7 mouse cellular contexts compared by ENCODE assay signal in the genomic region with DNA sequence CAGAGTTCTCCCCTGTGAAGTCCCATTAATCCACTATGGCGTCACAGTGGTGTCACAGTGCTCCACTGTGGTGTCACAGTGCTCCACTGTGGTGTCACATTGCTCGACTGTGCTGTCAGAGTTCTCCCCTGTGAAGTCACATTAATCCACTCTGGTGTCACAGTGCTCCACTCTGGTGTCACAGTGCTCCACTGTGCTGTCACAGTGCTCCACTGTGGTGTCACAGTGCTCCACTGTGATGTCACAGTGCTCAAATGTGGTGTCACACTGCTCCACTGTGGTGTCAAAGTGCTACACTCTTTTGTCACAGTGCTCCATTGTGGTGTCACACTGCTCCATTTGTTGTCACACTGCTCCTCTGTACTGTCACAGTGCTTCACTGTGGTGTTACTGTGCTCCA.
DNase-seq lines count a peak whose midpoint lies in the region; ATAC-seq lines count a peak whose summit lies in the region.
"Not testable (repeated sequence)": the region's sequence is repeated elsewhere in the genome, so short reads cannot be mapped to it uniquely, and the experiment has no call there.

No protein-coding gene starts in this region.

- not testable (repeated sequence) for DNase-seq in limb, embryonic 11.5 days (ENCODE audit: low spot score)

- not testable (repeated sequence) for H3K4me2 ChIP-seq in heart, embryonic 13.5 days; hindbrain, embryonic 16.5 days (ENCODE audit: low read length); limb, embryonic 11.5 days (ENCODE audit: low read depth, severe bottlenecking); liver, embryonic 16.5 days (ENCODE audit: low read depth, low read length); midbrain, embryonic 13.5 days (replicated peaks)

- H3K4me3 ChIP-seq in heart, embryonic 13.5 days; hindbrain, embryonic 16.5 days (ENCODE audit: low read length); limb, embryonic 11.5 days (ENCODE audit: low read depth, low read length); liver, embryonic 16.5 days (ENCODE audit: low read depth, low read length); midbrain, embryonic 13.5 days (replicated peaks): not testable (repeated sequence)

- H3K27ac ChIP-seq in heart, embryonic 13.5 days (replicated peaks); hindbrain, embryonic 16.5 days (ENCODE audit: low read depth, low read length); limb, embryonic 11.5 days (replicated peaks; ENCODE audit: low read depth, low read length); liver, embryonic 16.5 days (ENCODE audit: low read length); midbrain, embryonic 13.5 days: not testable (repeated sequence)

- WGBS in heart, embryonic 13.5 days: 48% methylated on average over 2 of the region's 2 CpGs
- 64% methylated on average over 2 of the region's 2 CpGs for WGBS in hindbrain, embryonic 16.5 days
- 59% methylated on average over 2 of the region's 2 CpGs for WGBS in limb, embryonic 11.5 days
- WGBS in liver, embryonic 16.5 days (ENCODE audit: insufficient replicate concordance): 32% methylated on average over 2 of the region's 2 CpGs
- 63% methylated on average over 2 of the region's 2 CpGs for WGBS in midbrain, embryonic 13.5 days

- not testable (repeated sequence) for H3K4me1 ChIP-seq in heart, embryonic 13.5 days; hindbrain, embryonic 16.5 days (ENCODE audit: control insufficient read depth, insufficient read depth, low read depth, low read length); limb, embryonic 11.5 days (ENCODE audit: control insufficient read depth, insufficient read depth, low read length); liver, embryonic 16.5 days (ENCODE audit: control insufficient read depth, low read depth, low read length); midbrain, embryonic 13.5 days (replicated peaks)

- not testable (repeated sequence) for H3K9ac ChIP-seq in heart, embryonic 13.5 days; hindbrain, embryonic 16.5 days (ENCODE audit: low read depth, low read length); limb, embryonic 11.5 days (ENCODE audit: low read length); liver, embryonic 16.5 days (ENCODE audit: low read depth, low read length); midbrain, embryonic 13.5 days (replicated peaks)

- peak; percentile 31; the same call in 1 of the 2 replicates for ATAC-seq in erythroid progenitor cell, adult 5-6 weeks (replicated peaks; ENCODE audit: low FRiP score, poor library complexity, severe bottlenecking)
- ATAC-seq in heart, embryonic 13.5 days (ENCODE audit: extremely low read depth, insufficient number of reproducible peaks, low FRiP score, low TSS enrichment): peak; percentile 69; the same call in 1 of the 2 replicates
- peak; percentile 72 for ATAC-seq in hindbrain, embryonic 16.5 days
- ATAC-seq in limb, embryonic 11.5 days (ENCODE audit: insufficient number of reproducible peaks, low FRiP score, low TSS enrichment, low read depth): peak; percentile 65; the same call in 1 of the 2 replicates
- ATAC-seq in liver, embryonic 16.5 days (ENCODE audit: low read depth): peak; percentile 25; the same call in 1 of the 2 replicates
- peak; percentile 85 for ATAC-seq in midbrain, embryonic 13.5 days
- peak; percentile 21 for ATAC-seq in neutrophil, adult 5-6 weeks (ENCODE audit: extremely low read depth, insufficient number of reproducible peaks, low FRiP score, poor library complexity, severe bottlenecking)

- not testable (repeated sequence) for H3K36me3 ChIP-seq in heart, embryonic 13.5 days; hindbrain, embryonic 16.5 days (ENCODE audit: control insufficient read depth, insufficient read depth, low read length); limb, embryonic 11.5 days (ENCODE audit: control insufficient read depth, insufficient read depth, low read length); liver, embryonic 16.5 days (ENCODE audit: control insufficient read depth, insufficient read depth); midbrain, embryonic 13.5 days

- H3K27me3 ChIP-seq in heart, embryonic 13.5 days (replicated peaks); hindbrain, embryonic 16.5 days (replicated peaks; ENCODE audit: control insufficient read depth, insufficient read depth, low read length); limb, embryonic 11.5 days (ENCODE audit: control insufficient read depth, insufficient read depth, low read length); liver, embryonic 16.5 days (ENCODE audit: control insufficient read depth, insufficient read depth, low read depth, low read length); midbrain, embryonic 13.5 days: not testable (repeated sequence)

- H3K9me3 ChIP-seq in heart, embryonic 13.5 days: peaks cover 35% of the 10 kb centered on the region
- peaks cover 16% of the 10 kb centered on the region for H3K9me3 ChIP-seq in hindbrain, embryonic 16.5 days (ENCODE audit: control insufficient read depth, low read length)
- H3K9me3 ChIP-seq in limb, embryonic 11.5 days (ENCODE audit: control insufficient read depth, low read length): peaks cover 53% of the 10 kb centered on the region
- not testable (repeated sequence) for H3K9me3 ChIP-seq in liver, embryonic 16.5 days (replicated peaks; ENCODE audit: control insufficient read depth, low read length)
- peaks cover 59% of the 10 kb centered on the region for H3K9me3 ChIP-seq in midbrain, embryonic 13.5 days

Comparison
In these comparisons a context has a peak if more than half of its experiments do, and no peak if none do; other contexts are left out.
1. ATAC-seq: peak in every context shown above with its lines; median percentile 85 in midbrain, embryonic 13.5 days; 72 in hindbrain, embryonic 16.5 days; 69 in heart, embryonic 13.5 days; 65 in limb, embryonic 11.5 days; 31 in erythroid progenitor cell, adult 5-6 weeks; 25 in liver, embryonic 16.5 days; 21 in neutrophil, adult 5-6 weeks.